Mouse (Mus musculus) heart, adult 8-10 months (tissue): ENCODE measurements at regions not wholly inside any gene's neighbourhood (a gene's known extent, or its start where the extent isn't known, plus 50 kb on each side); places are given as distances from the start of the nearest gene placed in this dataset.
"Not testable (repeated sequence)": the region's sequence is repeated elsewhere in the genome, so short reads cannot be mapped to it uniquely, and the experiment has no call there.

Source experiments
- DNase-seq: peaks from one replicate; pipeline ENCODE4 v3.0.0; 2022; ENCODE audit warnings: low spot score

GRCm38 (mm10) chr15:5625367-5625766, 381.4 kb upstream of the Ptger4 start:
- DNase-seq, result no peak

- no peak for DNase-seq
Measured at GRCm38 (mm10) chr15:5646673-5647072, 402.7 kb upstream of the Ptger4 start.

- no peak for DNase-seq
Measured at GRCm38 (mm10) chr15:5658796-5659195, 414.8 kb upstream of the Ptger4 start.

GRCm38 (mm10) chr15:5660819-5661218, 416.8 kb upstream of the Ptger4 start:
- no peak for DNase-seq

- DNase-seq, result no peak
Measured at GRCm38 (mm10) chr15:5671781-5672180, 427.8 kb upstream of the Ptger4 start.

GRCm38 (mm10) chr15:5676704-5677103, 432.7 kb upstream of the Ptger4 start:
- DNase-seq, result peak; percentile 9

GRCm38 (mm10) chr15:5693810-5694209, 449.8 kb upstream of the Ptger4 start:
- DNase-seq, result no peak

- DNase-seq, result no peak
Measured at GRCm38 (mm10) chr15:5695015-5695414, 451.0 kb upstream of the Ptger4 start.

GRCm38 (mm10) chr15:5708454-5708853, 464.5 kb upstream of the Ptger4 start:
- DNase-seq, result no peak

- DNase-seq, result peak; percentile 14
Measured at GRCm38 (mm10) chr15:5740658-5741057, 496.7 kb upstream of the Ptger4 start.

- DNase-seq, result no peak
Measured at GRCm38 (mm10) chr15:5743893-5744292, 499.9 kb upstream of the Ptger4 start.

GRCm38 (mm10) chr15:5758690-5759089, 514.7 kb upstream of the Ptger4 start:
- DNase-seq, result no peak

- DNase-seq, result no peak
Measured at GRCm38 (mm10) chr15:5762216-5762615, 518.2 kb upstream of the Ptger4 start.

- no peak for DNase-seq
Measured at GRCm38 (mm10) chr15:5777074-5777473, 522.5 kb upstream of the Dab2 start.

GRCm38 (mm10) chr15:5799917-5800316, 499.7 kb upstream of the Dab2 start:
- no peak for DNase-seq

GRCm38 (mm10) chr15:5811154-5811732, 488.3 kb upstream of the Dab2 start:
- DNase-seq, result no peak

GRCm38 (mm10) chr15:5811958-5812357, 487.6 kb upstream of the Dab2 start:
- DNase-seq, result no peak

GRCm38 (mm10) chr15:5817901-5818576, 481.5 kb upstream of the Dab2 start:
- DNase-seq, result no peak

GRCm38 (mm10) chr15:5839963-5840362, 459.6 kb upstream of the Dab2 start:
- no peak for DNase-seq

GRCm38 (mm10) chr15:5841369-5842149, 458.0 kb upstream of the Dab2 start:
- DNase-seq, result not testable (repeated sequence)

- DNase-seq, result no peak
Measured at GRCm38 (mm10) chr15:5846571-5846970, 453.0 kb upstream of the Dab2 start.

GRCm38 (mm10) chr15:5847413-5848100, 452.0 kb upstream of the Dab2 start:
- DNase-seq, result no peak
